Mouse (Mus musculus) embryo, embryonic 9.5 days (tissue): Measurements from ENCODE around the gene Palld.
A peak's percentile ranks its signal among the peaks of the same experiment; 100 is the strongest.

Experiments used
- DNase-seq: peaks from one replicate; pipeline ENCODE4 v3.0.0-alpha.2; 2017; ENCODE audit errors: extremely low spot score

The Palld gene

GRCm38 (mm10) chr8:61866920-61867319, 35.6 kb downstream of the Palld start:
- DNase-seq = no peak

GRCm38 (mm10) chr8:61865365-61865764, 37.1 kb downstream of the Palld start:
- no peak for DNase-seq

GRCm38 (mm10) chr8:61851270-61851669, 51.2 kb downstream of the Palld start:
- no peak for DNase-seq

- DNase-seq = peak; percentile 36
Observed at GRCm38 (mm10) chr8:61848581-61849162, 53.8 kb downstream of the Palld start.

GRCm38 (mm10) chr8:61847494-61847893, 55.0 kb downstream of the Palld start:
- DNase-seq = no peak

GRCm38 (mm10) chr8:61844992-61845391, 57.5 kb downstream of the Palld start:
- DNase-seq = no peak

- no peak for DNase-seq
Observed at GRCm38 (mm10) chr8:61844575-61844974, 57.9 kb downstream of the Palld start.

GRCm38 (mm10) chr8:61843776-61844175, 58.7 kb downstream of the Palld start:
- no peak for DNase-seq

GRCm38 (mm10) chr8:61833211-61833610, 69.3 kb downstream of the Palld start:
- DNase-seq = no peak

GRCm38 (mm10) chr8:61831944-61832343, 70.5 kb downstream of the Palld start:
- no peak for DNase-seq

- DNase-seq = peak; percentile 35
Observed at GRCm38 (mm10) chr8:61830821-61831220, 71.7 kb downstream of the Palld start.

- no peak for DNase-seq
Observed at GRCm38 (mm10) chr8:61824563-61824962, 77.9 kb downstream of the Palld start.

GRCm38 (mm10) chr8:61823157-61823556, 79.3 kb downstream of the Palld start:
- DNase-seq = no peak

- no peak for DNase-seq
Observed at GRCm38 (mm10) chr8:61803764-61804163, 98.7 kb downstream of the Palld start.

GRCm38 (mm10) chr8:61802840-61803239, 99.7 kb downstream of the Palld start:
- no peak for DNase-seq

- no peak for DNase-seq
Observed at GRCm38 (mm10) chr8:61797391-61797947, 105.0 kb downstream of the Palld start.

GRCm38 (mm10) chr8:61796537-61797050, 105.9 kb downstream of the Palld start:
- no peak for DNase-seq

- no peak for DNase-seq
Observed at GRCm38 (mm10) chr8:61789946-61790345, 112.5 kb downstream of the Palld start.

- no peak for DNase-seq
Observed at GRCm38 (mm10) chr8:61789289-61789688, 113.2 kb downstream of the Palld start.

GRCm38 (mm10) chr8:61782931-61783491, 119.5 kb downstream of the Palld start:
- no peak for DNase-seq

GRCm38 (mm10) chr8:61780652-61781257, 121.7 kb downstream of the Palld start:
- DNase-seq = no peak

GRCm38 (mm10) chr8:61778194-61778593, 124.3 kb downstream of the Palld start:
- no peak for DNase-seq

GRCm38 (mm10) chr8:61776560-61776959, 125.9 kb downstream of the Palld start:
- no peak for DNase-seq
